Mouse (Mus musculus): ENCODE data around the gene Galns.
A peak's percentile ranks its signal among the peaks of the same experiment; 100 is the strongest.

Gene Galns

DNA sequence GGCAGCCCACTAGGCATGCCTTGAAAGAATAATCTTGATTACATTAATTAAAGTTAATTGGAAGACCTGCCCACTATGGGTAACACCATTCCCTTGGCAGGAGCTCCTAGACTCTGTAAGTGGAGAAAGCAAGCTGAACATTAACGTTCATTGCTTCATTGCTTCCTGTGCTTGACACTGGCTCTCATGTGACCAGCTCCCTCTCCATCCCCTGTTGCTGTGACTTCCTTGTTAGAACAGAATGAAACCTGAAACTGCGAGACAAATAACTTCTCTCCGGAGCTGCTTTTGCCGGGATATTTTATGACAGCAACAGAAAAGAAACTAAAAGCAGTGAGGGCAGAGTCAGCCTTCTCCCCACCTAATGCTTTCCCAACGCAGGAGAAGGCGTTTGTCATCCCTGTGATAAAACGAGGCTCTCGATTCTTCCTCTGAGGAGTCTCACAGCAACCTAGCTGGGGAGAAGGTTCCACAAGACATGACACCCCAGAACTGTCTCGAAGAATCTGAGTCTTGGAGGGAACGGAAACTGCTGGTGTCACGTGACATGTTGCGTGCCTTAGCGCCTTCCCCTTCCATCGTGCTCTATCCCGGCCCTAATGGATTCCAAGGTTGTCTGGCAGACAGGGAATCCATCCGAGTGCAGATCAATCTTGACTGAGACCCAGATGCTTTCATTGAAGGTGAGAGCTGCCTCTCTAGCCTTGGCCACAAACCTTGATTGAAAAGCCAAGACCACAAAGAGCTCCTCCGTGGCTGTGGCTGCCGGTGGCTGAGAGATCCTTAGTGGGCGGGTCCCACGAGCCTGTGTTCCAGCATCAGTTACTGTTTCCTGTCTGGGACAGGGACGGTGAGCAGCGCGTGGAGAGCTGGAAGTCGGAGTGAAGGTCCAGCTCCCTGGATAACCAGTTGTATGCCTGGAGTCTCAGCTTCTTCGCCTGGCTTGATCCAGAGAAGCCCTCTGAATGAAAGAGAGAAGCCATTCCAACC lies 46.6 kb downstream of the Galns start:
- no peak for DNase-seq

DNA sequence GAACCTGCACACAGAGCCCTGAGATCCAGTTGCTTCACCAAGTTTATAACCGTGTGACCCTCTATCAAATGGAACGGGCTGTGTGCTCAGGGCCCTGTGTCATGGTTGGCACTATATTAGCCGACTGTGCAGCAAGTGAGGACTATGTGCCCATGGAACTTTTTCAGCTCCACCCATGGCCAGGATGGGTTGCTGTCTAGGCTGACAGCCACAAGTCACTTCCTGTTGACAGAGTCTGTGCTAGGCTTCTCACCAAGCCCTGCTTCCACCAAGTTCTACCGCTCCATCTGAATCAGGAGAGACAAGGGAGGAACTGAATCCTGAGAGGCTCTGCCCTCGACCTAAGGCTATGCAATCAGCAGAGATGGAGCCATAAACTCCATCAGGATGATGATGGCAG lies 50.1 kb downstream of the Galns start:
- no peak for DNase-seq

DNA sequence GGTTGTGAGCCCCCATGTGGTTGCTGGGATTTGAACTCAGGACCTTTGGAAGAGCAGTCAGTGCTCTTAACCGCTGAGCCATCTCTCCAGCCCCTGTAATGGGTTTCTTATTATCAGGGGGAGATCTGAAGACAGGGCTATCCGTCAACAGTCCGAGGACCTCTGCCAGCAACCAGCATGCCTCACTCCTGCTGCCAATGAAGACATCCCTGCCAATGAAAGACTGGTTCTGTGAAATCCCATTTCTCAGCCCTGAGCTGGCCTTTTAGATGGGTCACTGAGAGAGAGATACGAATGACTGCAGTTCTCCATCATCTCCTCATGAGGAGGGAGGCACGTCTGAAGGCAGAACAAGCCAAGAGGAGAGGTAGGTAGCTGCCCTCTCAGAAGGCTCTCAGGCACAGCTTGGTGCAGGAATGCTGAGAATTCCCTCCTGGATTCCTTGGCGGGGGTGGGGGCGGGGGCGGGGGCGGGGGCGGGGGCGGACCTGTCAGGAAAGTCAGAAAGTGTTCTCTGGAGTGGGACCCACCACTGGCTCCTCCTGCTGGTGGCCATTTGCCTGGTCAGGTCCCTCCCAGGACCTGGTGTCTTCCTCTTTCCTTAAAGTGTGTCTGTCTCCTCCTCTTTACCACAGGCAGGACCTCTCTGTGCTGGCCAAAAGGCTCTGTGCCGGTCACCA lies 52.5 kb downstream of the Galns start:
- DNase-seq, result peak; percentile 76

DNA sequence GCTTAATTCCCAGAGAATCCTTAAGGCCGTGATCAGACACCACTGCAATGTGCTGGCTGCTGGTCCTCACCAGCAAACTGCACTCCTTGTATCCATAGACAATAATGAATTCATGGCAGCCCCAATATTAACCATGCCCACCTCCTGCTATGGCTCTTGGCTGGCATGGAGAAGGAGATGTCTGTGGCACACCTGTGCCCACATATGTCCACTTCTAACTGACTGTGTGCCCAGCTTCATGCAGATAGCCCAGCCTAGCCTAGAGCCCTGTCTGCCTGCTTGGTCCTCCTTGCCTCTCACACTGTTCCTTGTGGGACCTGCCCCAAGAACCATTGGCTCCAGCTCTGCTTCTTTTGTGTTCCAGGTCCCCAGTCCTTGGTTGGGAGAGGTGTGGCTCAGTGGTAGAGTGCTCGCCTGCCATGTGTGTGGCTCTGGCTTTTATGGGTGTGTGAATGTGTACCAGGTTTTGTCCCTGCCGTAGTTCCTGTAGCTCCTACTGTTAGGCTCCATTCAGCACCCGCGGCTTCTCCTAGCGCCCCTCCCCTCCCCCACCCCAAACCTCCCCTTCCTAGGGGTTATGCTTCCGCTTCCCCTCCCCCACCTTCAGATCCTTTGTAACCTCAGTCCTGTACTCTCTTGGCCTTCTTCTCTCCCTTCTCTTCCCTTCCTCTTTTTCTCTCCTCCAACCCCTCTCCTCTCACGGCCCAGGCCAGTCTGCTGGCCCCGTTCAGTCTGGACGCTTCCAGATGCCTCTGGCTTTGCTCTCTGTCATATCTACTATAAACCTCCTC lies 53.8 kb downstream of the Galns start:
- no peak for DNase-seq

DNA sequence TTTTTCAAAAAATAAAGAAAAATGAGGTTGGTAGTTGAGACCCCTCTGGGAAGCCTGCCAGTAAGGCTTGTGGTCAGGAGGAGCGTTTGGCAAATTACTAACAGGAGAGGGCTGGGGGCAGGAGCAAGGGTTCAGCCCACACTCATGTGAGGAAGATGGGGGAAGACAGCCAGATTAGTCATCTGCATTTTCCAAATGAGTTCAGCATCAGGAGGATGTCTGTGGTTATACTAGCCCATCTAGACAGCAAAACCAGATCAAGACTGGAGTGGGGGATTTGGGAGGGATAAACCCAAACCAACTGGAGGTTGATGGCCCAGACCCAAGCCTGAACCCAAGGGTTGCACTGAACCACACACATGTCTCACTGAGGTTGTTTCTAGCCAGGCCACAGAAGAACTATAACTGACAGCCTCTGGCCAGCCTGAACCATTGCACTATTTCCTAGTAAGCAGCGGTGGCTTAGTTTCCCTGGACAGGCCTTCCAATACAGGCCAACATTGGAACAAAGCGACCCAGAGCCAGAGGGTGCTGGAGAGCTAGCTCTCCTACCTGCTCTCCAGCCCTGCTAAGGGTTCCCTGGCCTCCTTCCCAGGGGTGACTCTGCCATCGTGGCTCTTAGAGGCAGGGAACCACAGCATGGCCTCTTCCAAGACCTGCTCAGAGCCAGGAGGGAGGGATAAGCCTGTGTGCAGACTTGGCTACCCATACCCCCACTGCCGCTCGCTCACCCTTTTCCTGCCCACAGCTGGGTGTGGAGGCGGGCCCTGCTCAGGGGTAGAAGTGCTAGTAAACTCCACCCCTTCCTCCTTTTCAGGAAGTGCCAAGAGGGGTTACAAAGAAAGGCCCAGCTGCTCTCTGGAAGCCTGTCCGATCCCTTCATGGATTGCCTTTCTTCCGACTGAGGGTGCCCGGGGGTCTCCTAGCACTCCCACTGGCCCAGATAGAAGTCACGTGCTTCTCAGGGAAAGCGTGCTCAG lies 54.9 kb downstream of the Galns start:
- DNase-seq, result peak; percentile 74

DNA sequence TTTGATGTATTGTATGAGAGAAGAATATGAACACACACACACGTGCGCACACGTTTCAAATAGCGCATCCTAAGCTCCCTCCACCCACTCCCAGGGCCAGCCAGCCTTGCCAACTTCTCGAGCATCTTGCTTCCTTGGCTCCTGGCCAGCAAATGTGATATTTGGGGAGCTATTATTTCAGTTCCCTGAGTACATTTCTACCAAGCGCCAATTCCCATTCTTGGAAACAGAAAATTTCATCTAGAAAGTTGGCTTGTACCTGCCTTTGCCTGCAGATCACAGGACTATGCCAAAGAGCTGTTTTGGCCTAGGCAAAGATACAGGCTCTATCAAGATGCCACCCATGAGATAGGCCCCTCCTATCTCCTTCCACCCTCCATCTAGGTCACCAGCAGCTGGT lies 56.5 kb downstream of the Galns start:
- no peak for DNase-seq

DNA sequence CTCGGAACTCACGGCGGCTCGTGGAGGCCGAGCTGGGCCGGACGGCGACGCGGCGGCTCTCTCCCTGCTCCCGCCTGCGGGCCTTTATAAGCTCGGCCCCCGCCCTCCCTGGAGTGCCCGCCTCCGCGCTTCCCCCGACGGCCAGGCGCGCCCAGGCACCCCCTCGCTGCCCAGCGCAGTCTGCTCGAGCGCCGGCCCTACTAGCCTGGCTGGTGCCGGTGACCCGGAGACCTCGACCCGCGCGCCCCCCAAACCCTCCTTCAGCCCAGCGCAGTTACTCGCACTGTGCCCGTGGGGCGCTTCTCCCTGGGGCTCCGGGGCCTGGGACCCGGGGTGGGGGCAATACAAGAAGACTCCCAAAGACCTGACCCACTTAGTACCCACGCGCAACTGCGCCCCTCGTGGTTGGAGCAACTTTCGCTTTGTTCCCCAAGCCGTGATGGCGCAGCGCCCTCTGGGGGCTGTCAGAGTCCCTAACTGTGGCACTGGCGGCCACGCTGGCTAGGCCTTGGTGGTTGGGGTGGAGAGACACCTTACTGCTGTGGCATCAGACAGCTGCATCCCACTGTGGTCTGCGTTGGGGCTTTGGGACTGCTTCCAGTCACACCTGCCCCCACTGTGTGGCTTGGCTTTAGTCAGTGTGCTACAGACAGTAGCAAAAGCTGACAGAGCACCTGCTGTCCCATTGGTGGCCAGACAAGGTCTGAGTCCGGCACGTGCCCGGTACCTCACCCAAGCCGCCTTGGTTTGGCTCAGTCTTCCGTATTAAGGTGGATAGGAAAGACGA lies 59.8 kb downstream of the Galns start, which contains the start of gene Piezo1:
Piezo1 (minus strand) TSS at position 65 of the 787 bp plus-strand sequence.
- DNase-seq, result peak; percentile 96

DNA sequence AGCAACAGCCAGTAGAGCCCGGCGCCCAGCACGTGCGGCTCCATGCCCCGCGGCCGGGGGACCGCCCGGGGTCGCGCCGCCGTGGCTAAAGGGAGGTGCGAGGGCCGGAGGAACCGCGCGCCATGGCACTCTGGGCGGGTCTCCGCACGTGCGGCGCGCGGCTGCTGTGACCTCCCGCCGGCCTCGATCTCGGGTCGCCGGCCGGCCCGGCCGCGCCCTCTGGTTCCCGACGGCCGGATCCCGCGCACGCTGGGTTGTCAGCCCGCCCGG lies 60.3 kb downstream of the Galns start:
- no peak for DNase-seq

DNA sequence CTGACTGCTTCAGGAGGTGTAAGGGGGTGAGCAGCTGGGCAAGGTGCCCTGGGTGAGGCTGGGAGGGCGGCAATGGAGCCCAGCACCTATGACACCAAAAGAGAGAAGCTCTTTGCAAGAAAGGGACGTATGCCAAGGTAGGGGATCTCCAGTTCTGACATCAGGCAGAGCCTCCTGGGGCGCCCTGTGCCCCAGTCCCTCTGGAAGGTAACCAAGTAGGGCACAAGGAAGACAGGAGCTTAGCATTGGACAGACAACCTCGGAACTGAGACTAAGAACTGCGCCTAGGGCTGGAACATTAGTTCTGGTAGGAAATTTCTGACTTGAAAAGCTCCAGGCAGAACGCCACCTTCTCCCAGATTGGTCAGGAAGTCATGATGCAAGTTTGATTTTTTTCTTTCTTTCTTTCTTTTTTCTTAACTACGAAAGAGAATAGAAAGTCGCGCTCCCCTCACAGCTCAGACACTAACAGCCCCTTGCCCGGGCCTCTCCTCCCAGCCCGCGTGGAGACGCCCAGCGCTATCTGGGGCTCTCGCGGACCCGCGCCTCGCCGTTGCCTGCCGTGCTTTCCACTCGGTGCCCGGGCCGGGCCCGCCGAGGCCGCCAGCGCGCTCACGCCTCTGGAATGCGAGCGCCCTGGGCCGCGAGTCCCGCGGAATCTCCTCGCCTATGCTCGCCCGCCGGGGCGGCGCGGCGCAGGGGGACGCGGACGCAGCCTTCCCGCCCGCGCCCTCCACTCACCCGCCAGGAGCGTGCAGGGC lies 60.8 kb downstream of the Galns start:
- DNase-seq, result peak; percentile 80

DNA sequence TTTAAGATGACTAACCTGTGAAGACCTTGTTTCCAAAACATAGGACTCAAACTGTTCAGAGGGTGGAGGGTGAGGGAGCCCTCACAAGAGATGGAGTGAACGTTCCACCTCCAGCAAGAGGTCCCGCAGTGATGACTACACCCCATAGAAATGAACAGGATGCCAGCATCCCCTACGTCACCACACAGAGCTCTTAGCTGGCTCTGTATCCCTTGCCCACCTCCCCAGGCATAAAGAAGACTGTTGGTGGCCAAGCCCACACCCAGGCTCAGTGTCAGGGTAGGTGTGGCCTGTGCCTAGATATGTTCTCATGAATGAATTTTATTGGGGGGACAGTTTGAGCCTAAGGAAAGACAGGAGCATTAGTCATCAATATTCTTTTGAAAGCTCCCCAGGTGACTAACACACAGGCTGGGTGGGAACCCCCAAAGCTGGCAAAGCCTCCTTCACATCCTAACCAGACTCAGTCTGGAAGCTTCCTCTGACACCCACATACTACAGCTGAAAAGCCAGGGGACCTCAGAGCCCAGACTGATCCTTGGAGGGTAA lies 62.3 kb downstream of the Galns start:
- no peak for DNase-seq

DNA sequence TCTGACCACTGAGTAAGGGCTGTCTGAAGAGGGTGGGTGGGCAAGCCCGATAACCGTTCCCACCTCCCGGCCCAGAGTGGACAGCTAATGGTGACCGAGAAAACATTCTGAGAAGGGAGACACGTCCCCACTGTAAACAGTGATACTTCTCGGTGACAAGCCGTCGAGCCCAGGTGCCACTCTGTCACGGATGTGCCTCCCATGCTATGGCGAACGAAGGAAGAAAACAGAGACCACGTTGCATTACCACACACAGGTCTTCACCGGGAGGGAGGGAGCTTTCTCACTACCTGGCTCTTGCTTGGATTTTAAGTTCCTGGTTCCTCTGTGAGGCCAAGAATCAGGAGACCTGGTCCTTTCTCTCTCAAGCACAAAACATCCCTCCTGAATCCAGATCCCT lies 62.9 kb downstream of the Galns start:
- DNase-seq, result no peak

DNA sequence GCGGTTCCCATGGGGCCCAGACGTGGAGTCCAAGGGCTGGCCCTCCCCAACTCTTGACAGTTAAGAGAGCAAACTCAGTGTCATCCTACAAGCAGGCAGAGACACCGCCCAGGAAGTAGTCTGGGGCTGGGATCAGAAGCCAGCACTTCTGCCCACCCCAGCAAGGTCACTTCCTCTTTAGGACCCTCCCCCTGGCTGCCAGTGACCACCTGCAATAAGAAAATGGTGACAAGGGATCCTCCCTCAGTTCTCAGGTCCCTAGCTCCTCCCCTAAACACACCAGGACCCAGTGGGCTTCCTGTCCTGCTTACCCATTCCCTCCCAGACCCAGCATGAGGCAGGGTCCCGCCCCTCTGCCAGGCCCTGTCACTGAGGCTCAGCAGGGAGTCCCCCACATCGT lies 63.4 kb downstream of the Galns start:
- DNase-seq, result peak; percentile 56

DNA sequence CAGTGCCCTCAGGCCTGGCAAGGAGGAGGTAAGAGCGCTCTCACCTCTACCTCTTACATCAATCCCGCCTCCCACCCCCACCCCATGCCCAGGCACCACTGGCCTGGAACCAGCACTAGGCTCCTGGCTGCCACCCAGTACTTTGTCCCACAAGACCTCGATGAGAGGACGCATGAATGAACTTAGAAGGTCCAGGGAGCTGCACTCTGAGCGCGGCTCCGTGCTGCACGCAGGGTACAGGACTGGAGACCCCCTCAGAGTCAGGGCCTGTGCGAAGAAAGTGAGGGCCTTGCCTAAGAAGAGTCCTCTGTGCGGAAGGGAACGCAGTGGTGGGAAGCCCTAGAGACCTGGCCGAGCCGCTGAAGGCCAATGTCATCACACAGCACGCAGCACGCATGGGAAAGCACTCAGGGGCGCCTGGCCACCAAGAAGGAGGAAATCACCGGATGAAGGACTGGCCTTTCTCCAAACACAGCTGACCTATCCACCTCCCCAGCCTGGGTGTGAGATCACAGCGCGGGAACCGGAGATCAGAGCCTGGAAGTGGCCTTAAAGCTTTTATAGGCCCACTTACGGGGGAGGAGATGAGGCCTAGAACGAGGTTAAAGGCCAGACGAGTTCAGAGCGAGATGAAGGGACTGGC lies 64.3 kb downstream of the Galns start:
- peak; percentile 90 for DNase-seq

DNA sequence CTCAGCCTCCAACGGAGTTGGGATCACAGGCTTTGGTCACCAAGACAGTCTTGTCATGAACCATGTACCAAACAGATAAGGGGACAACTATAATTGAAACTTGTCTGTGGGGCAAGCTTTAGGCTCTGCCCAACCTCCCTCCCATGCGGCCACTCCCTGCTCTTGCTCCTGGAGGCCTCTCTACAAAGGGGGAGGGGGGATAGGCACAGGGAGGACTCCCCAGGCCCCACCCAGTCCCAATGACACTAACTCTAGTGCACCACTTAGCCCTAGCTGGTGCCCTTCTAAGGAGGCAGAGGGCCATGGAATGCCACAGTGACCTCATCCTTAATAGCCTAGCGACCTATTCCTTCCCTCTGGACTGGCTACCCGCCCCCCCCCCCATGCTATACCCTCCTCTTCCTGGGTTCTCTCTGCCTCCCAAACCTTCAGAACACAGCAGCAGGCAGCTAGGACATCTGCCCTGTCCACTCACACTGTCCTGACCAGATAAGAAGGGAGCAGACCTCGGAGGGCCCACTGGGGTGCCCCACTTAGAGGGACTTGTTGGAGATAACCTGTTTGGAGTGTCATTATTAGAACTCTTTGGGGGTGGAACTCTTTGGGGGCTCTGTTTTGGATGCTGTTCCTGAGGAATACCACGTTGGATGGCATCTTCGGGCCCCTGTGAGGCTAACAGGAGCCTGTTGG lies 65.1 kb downstream of the Galns start:
- no peak for DNase-seq

DNA sequence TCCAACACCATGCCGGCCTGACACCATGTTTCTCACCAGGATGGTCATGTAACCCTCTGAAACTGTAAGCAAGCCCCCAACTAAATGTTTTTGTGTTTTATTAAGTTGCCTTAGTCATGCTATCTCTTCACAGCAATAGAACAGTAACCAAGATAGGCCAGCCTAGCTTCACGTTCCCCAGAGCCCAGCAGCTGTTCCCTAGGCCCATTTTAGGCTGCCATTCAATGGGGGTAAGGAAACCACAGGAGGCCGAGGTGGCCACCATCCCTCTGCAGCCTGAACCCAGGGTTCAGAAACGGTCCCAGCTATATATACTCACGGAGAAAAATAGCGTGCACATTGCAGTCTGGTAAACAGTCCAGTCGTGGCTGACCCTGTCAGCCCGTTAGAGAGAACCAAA lies 67.1 kb downstream of the Galns start:
- no peak for DNase-seq

DNA sequence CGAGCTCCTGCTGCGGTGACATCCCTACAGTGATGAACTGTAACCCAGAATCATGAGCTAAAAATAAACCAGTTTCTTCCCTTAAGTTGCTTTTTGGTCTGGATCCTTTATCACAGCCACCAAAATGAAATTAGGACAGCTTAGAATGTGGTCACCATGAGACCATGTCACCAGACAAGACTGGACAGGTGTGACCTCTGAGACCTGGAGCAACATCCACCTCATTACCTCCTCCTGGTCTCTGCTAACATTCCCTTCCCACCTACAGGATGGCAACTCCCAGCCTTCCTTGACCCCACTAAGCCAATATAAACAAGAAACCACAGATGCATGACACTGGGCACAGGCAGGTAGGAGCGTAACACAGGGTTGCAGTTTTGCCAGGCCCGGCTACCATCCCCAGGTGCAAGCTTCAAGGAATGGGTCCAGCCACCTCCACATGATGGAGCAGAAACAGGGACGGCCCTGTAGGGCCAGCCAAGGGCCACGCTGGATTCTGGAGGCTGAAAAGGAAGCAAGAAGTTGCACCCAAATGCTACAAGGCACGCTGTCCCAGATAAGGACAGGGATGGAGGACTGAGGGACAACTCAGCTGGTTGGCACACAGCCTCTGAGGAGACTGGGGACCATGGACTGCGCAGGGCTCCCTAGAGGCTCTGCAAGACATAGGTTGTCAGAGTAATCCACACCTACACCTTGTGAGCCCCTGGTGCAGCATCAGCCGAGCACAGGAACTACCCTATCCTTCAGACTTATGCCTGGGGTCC lies 72.8 kb downstream of the Galns start:
- DNase-seq, result no peak

DNA sequence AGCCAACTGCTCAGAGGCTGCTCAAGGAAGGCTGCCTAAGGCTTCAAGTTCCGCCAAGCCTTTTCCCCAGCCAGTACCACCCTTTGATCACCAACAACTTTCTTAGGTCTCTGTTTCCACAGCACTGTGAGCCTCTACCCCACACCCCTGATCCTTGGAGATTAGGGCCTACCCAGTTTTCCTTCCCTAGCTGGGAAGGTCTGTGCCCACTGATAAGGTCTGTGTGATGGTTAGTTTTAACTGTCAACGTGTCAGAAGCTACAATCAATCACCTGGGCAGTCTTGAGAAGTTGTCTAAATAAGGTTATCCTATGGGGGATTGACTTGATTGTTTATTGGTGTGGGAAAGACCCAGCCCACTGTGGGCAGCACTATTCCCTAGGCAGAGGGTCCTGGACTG lies 73.5 kb downstream of the Galns start:
- DNase-seq, result no peak

DNA sequence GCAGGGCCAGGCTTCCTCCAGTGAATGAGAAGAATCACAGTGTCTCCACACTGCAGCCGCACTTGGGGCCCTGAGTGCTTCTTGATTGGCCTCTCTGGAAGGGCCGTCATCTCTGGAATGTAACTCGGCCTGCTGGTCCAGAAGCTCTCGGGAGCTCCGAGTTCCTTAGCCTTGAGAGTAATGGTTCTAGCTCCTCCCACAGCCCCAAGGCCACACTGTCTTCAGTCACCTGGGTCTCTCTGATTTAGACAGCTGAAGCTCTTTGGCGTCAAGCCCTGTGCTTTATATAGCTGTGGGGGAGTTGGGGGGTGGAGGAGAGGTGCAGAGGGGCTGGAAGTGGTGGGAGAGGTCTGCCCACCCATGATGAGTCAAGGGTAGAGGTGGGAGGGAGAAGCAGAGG lies 74.2 kb downstream of the Galns start:
- peak; percentile 79 for DNase-seq

Data from kidney, postnatal 10 days (tissue).